Mouse (Mus musculus): ENCODE measurements around the gene Gm17455.
A peak's percentile ranks its signal among the peaks of the same experiment; 100 is the strongest.

Gene Gm17455

DNA sequence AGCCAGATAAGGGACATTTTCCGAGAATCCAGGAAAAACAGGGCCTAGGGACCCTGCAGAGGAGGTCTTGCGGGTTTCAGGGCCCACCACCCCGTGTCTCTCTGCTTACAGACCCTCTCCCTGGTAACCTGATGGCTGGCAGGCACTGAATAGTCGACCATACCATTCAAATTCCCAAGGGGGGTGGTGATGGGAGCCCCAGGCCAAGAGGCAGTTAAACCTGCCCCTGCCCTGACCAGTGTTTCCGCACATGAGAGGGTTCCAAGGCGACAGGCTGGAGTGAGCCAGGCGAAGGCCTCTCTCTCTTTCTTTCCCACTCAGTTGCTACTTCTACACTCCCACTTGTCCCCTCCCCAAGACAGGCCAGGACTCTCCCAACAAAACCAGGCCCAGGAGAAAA lies at the start of gene Gm17455:
TSS of gene Gm17455 (plus strand) at position 278 of the 400 bp plus-strand sequence.
- DNase-seq (ENCODE audit: low spot score in 2 of 2) = no peak

DNA sequence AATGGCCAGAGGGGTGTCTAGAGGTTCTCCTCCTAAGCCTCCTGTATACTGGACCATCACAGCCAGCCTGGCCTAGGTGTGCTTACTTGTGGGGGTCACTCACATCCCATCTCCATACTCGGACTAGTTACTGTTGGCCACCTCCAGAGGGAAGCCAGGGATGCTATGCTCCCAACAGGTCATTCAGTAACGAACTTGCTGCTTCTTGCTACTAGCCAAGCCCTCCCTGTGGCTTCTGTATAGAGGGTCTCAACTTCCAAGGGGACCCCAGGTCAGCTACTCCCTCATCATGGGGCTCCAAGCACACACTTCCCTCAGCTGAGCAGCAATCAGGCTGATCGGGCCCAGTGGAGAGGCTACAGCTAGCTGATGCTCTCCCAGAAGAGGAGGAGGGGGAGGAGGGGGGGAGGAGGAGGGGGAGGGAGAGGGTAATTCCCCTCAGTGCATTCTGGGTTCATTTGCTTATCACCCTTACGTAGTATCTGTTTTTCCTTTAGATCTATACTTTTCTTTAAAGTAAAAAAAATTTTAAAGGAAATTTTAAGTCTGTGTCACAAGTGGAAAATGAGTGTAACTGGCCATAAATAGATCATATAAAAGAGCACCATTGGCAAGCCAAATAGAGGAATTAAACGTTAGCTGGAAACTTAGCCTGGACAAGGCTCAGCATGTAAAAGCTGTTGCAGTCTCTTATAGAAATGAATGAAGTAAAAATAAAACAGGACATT lies 49.3 kb upstream of the Gm17455 start:
- no peak for DNase-seq (ENCODE audit: low spot score in 2 of 2)

- DNase-seq (ENCODE audit: low spot score in 2 of 2) = peak; percentile 73 to 74
Measured at GRCm38 (mm10) chr10:60350805-60351167, 48.7 kb upstream of the Gm17455 start.

- DNase-seq (ENCODE audit: low spot score in 2 of 2) = no peak
Measured at GRCm38 (mm10) chr10:60351248-60351647, 48.3 kb upstream of the Gm17455 start.

DNA sequence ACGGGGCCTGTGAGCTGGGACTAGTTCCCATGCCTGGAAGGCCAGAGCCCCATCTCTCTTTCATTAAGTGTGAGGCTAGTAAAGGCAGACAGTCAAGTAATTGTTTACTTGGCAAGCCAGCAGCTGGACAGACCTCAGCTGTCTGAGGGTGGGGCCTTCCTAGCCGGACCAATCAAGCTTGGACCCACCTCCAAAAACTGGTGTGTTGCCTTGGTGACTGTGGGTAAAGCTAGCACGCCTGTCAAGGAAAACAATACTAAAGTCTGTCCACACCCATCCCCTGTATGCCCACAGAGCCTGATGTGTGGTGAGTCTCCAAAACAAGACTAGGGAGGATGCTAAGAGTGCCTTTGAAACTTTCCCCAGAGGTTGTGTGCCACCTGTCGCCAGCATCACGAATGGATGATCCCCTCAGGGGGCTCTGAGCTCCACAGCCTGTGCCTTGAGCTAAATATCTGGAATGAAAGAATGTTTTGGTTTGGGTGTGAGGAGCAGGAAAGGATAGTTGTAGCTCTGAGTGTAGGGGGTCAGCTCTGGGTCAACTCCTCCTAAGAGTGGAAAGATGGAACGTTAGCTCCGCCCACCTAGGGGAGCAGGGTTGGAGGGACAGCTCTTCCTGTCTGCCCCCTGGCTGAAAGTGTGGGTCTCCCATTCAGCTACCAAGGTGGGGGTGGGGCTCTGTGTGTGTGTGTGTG lies 47.6 kb upstream of the Gm17455 start:
- no peak for DNase-seq (ENCODE audit: low spot score in 2 of 2)

DNA sequence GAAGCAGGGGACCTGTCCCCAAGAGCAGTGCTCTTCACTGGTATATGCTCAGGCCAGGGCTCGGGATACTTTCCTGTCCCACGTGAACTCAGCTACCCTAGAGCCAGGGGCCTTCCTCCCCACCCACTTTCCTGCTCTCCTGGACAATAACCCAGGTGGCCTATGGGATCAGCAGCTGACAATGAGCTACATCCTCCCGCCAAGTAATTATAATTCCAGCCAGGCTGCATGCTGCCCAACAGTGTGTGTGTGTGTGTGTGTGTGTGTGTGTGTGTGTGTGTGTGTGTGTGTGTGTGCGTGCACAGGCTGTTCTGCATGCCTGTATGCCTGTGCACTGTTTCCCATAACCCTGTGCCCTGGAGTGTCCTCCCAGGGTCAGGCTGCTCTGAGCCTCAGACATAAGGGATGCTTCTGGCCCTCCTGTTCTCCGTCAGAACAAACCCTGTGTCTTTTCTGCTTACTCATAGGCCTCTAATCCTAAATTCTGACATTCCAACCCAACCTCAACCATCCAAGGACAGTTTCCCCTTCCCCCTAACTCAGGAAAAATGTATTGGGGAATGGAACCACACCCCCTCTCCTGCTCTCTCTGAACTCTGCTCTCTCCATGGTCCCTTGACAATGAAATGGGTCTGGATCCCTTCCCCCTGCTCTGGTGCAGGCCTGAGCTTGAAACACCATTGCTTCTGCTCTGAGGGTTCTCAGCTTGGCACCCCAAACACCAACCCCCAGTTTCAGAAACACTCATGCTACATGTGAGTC lies 46.1 kb upstream of the Gm17455 start:
- DNase-seq (ENCODE audit: low spot score in 2 of 2) = no peak

DNA sequence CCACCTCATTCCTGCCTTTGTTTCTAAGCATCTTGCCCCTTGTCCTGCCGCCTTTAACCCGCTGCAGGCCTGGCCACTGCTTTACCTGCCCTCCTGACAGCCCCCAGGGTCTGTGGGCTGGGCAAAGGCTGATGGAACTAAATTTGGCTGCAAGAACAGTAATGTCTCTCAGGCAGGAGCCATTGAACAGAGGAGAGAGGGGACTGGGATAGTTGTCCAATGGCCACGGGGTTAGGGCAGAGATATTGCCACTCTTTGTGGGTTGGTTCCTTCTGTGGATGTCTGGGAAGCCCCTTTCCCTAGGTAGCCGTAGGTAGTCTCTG lies 45.6 kb upstream of the Gm17455 start:
- no peak for DNase-seq (ENCODE audit: low spot score in 2 of 2)

GRCm38 (mm10) chr10:60354881-60355677 lies 44.4 kb upstream of the Gm17455 start:
- no peak for DNase-seq (ENCODE audit: low spot score in 2 of 2)

DNA sequence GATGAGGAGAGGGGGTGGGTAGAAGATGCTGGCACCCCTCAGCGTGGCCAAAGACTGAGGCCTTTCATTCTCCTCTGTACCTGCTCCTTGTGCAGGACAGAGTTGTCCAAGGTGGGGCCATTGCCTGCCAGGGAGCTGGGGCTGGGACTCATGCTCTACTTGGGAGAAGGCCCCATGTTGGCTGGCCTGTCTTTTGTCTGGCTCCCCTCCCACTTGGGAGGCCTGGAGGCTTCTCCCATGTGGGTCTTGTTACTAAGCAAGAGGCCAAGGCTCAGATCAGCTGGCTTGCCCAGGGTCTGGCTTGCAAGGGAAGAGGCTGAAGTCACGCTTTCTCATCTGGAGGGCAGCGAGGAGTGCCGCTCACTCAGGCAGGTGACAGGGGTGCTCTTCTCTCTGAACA lies 42.1 kb upstream of the Gm17455 start:
- DNase-seq (ENCODE audit: low spot score in 2 of 2) = no peak

GRCm38 (mm10) chr10:60357901-60358300 lies 41.6 kb upstream of the Gm17455 start:
- no peak for DNase-seq (ENCODE audit: low spot score in 2 of 2)

GRCm38 (mm10) chr10:60358776-60359175 lies 40.8 kb upstream of the Gm17455 start:
- DNase-seq (ENCODE audit: low spot score in 2 of 2) = no peak

- DNase-seq (ENCODE audit: low spot score in 2 of 2) = no peak
Measured at GRCm38 (mm10) chr10:60361615-60362309, 37.8 kb upstream of the Gm17455 start.

DNA sequence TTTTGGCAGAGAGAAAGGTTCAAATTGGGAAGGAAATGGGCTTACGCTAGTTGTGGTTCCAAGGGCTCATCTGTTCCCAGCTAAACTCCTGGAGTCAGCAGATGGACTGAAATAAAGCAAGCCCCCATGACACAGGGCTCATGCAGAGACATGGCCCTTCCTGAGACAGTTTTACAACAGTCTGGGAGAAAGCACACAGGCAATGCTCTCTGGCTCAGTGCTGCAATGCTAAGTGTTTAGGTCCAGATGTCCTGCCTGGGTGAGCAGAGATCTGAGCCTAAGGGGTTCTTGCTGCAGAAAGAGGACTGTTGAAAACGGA lies 37.3 kb upstream of the Gm17455 start:
- no peak for DNase-seq (ENCODE audit: low spot score in 2 of 2)

DNA sequence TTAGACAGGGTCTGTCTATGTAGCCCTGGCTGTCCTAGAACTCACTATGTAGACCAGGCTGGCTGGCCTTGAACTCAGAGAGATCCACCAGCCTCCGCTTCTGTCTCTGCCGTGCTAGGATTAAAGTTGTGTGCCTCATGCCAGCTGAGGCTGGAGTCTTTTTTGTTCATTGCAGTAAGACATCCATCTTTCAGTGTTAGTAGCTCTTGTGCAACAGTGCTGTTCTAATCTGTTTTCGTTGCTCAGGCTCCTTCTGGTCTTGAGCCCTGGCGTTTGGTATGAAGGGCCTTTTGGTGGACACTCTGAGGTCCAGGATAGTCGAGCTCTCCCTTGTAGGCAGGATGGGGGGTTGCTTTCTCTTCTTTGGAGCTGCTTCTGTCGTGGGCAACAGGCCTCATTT lies 36.1 kb upstream of the Gm17455 start:
- no peak for DNase-seq (ENCODE audit: low spot score in 2 of 2)

DNA sequence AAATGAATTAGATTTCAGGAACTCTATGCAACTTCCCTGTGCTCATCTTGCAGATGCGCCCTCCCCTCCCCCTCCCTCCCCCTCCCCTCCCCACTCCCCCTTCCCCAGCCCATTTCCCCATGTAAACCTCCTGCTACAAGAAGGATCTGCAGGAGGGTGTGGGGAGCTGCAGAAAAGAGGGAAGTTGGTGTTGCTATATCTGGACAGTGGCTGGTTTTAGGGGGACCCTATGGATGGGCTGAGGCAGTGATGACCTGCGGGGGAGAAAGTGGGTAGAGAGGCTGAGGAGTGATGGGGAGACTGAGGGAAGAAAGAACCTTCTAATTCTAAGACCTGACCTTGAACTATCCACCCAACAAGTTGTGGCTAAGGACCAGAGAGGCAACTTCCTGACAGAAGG lies 32.4 kb upstream of the Gm17455 start:
- DNase-seq (ENCODE audit: low spot score in 2 of 2) = no peak

- DNase-seq (ENCODE audit: low spot score in 2 of 2) = no peak
Measured at GRCm38 (mm10) chr10:60367904-60368303, 31.6 kb upstream of the Gm17455 start.

- no peak for DNase-seq (ENCODE audit: low spot score in 2 of 2)
Measured at GRCm38 (mm10) chr10:60369405-60369804, 30.1 kb upstream of the Gm17455 start.

- no peak for DNase-seq (ENCODE audit: low spot score in 2 of 2)
Measured at GRCm38 (mm10) chr10:60370098-60370497, 29.4 kb upstream of the Gm17455 start.

GRCm38 (mm10) chr10:60370601-60371061 lies 28.9 kb upstream of the Gm17455 start:
- peak; percentile 67 to 69 for DNase-seq (ENCODE audit: low spot score in 2 of 2)

DNA sequence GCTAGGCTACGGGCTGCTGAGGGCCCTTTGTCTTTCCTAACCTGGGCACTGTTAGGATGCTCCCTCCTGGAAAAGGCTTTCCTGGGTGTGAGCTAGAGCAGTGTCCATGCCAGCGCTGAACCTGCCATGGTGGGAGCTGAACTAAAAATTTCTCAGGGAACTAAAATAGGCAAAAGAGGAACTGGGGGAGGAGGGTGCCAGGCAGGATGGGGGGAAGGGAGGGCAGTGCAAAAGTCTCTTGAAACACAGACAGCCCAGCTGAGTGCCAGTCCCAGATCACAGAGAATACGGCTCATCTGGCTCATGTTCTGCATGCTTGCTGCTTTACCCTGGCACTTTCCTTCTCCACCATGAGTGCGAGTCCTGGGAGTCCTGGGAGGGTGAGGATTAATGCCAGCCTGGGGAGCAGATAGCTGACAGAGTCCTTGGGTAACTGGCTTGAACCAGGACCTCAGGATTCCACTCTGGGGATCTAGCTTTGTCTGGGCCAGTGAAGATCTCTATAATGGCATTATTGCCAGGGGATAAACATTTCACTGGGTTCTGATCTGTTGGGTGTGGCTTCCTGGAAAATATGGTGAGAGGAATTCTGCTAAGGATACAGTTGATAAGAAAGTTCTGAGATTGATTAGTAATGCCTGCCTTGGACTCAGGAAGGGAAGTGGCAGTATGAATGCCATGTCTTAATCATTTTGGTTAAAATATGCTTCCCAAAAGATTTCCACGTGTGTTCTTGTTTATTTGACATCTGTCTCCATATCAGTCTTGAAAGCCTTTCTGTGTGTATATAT lies 27.7 kb upstream of the Gm17455 start:
- peak; percentile 51 to 63 for DNase-seq (ENCODE audit: low spot score in 2 of 2)

- DNase-seq (ENCODE audit: low spot score in 2 of 2) = no peak
Measured at GRCm38 (mm10) chr10:60373543-60373936, 26.0 kb upstream of the Gm17455 start.
